Mouse (Mus musculus) gastrocnemius, adult 18-20 months (tissue): ENCODE data around the gene Smim6. TPM values are rescaled to one million over a fixed set of nuclear protein-coding genes. Genes with fewer than 3 reads are reported as not detected.

ENCODE experiments used
- DNase-seq: peaks from one replicate; pipeline ENCODE4 v3.0.0; 2021; ENCODE audit warnings: low spot score
- long read RNA-seq, 2 experiments: library from polyadenylated mRNA; stranded (forward); transcript quantifications; one replicate each; pipeline ENCODE4 v2.0.0; 2021
- total RNA-seq, 2 experiments: library from RNA; stranded (reverse); gene quantifications; 2 replicates each; pipeline ENCODE4 v1.2.3; 2021

Smim6 gene
- not detected for total RNA-seq
- long read RNA-seq, experiment 1 = 0 reads
- long read RNA-seq, experiment 2 = 0 reads

- no peak for DNase-seq
These were observed at the start of gene Smim6 for GRCm38 (mm10) chr11:115911632-115912376. Gene Smim6, plus strand, starts transcription at chr11:115912017.

GRCm38 (mm10) chr11:115863895-115864294 lies 47.9 kb upstream of the Smim6 start:
- DNase-seq = no peak

- DNase-seq = no peak
These were observed 42.4 kb upstream of the Smim6 start for GRCm38 (mm10) chr11:115869393-115869792.

GRCm38 (mm10) chr11:115872437-115872836 lies 39.4 kb upstream of the Smim6 start:
- no peak for DNase-seq

GRCm38 (mm10) chr11:115875935-115876334 lies 35.9 kb upstream of the Smim6 start:
- no peak for DNase-seq

GRCm38 (mm10) chr11:115876438-115876837 lies 35.4 kb upstream of the Smim6 start:
- no peak for DNase-seq

GRCm38 (mm10) chr11:115877174-115877755 lies 34.6 kb upstream of the Smim6 start:
- no peak for DNase-seq

GRCm38 (mm10) chr11:115878071-115878470 lies 33.7 kb upstream of the Smim6 start:
- no peak for DNase-seq

GRCm38 (mm10) chr11:115881002-115881401 lies 30.8 kb upstream of the Smim6 start:
- DNase-seq = no peak

- no peak for DNase-seq
These were observed 28.6 kb upstream of the Smim6 start for GRCm38 (mm10) chr11:115883251-115883650.

- no peak for DNase-seq
These were observed 27.5 kb upstream of the Smim6 start for GRCm38 (mm10) chr11:115884361-115884760.

GRCm38 (mm10) chr11:115885281-115885680 lies 26.5 kb upstream of the Smim6 start:
- DNase-seq = no peak

GRCm38 (mm10) chr11:115886446-115886845 lies 25.4 kb upstream of the Smim6 start:
- DNase-seq = no peak

GRCm38 (mm10) chr11:115888020-115888419 lies 23.8 kb upstream of the Smim6 start:
- no peak for DNase-seq

GRCm38 (mm10) chr11:115889159-115889558 lies 22.7 kb upstream of the Smim6 start:
- DNase-seq = no peak

GRCm38 (mm10) chr11:115892213-115892612 lies 19.6 kb upstream of the Smim6 start:
- DNase-seq = no peak

GRCm38 (mm10) chr11:115893071-115893470 lies 18.7 kb upstream of the Smim6 start:
- DNase-seq = no peak

GRCm38 (mm10) chr11:115894755-115895520 lies 16.9 kb upstream of the Smim6 start:
- DNase-seq = no peak

- no peak for DNase-seq
These were observed 13.4 kb upstream of the Smim6 start for GRCm38 (mm10) chr11:115898446-115898845.

GRCm38 (mm10) chr11:115898886-115899285 lies 12.9 kb upstream of the Smim6 start:
- DNase-seq = no peak

GRCm38 (mm10) chr11:115899486-115900266 lies 12.1 kb upstream of the Smim6 start, which contains the start of gene Smim5:
Gene Smim5, plus strand, starts transcription at chr11:115899966.
- peak; percentile 76 for DNase-seq
